Mouse (Mus musculus): ENCODE data around the gene Mrps22. TPM values are rescaled to one million over a fixed set of nuclear protein-coding genes. Genes with fewer than 3 reads are reported as not detected.

Gene Mrps22
- 58.8 and 70.1 TPM in 2 replicates for polyA plus RNA-seq (2015; fragmentation: Nextera tagmentation; extraction: Ambion mirVana)

DNA sequence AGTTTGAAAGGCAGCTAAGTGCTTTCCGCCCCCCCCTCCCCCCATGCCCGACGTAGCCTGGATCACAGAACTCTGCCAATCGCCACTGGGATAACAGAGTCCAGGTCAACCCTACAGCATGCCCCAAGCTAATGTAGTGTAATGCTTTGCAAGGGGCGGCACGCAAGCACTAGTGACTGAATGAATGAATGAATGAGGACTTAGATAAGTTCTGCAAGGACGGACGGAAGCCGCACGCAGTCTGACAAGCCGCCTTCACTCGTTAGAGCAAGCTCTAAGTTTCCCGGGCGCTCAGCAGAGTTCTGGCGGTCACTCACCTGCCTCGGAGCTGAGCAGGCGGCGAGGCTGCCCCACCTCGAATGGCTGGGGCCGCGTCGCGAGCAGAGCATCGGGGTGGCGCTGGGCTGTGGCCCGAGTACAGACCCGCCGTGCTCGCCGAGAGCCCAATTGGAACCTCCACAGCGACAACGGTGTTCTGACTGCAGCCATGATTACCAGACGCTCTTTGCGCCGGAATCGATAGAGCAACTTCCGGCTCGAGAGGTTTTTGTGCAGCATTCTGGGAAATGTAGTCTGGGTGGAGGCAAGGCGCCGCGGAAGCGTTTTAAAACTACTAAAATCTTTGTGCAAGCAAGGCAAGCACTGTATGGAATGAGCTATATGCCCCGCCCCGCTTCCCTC lies at the start of gene Mrps22:
Mrps22 (minus strand) TSS at position 505 of the 681 bp plus-strand sequence.
- H3K36me3 ChIP-seq, result peaks cover 27% of the 10 kb centered on the region
- peaks cover 18% of the 10 kb centered on the region for H3K4me1 ChIP-seq (replicated peaks)
- WGBS, result under 1% methylated on average over 44 of the region's 44 CpGs
- peak within 1 kb of the TSS; percentile 95 for H3K4me3 ChIP-seq
- peak within 1 kb of the TSS; percentile 84 for H3K9ac ChIP-seq
- peak within 1 kb of the TSS; percentile 96 for H3K4me2 ChIP-seq
- no peaks in the 10 kb centered on the region for H3K9me3 ChIP-seq
- peak within 1 kb of the TSS; percentile 13; the same call in 1 of the 2 replicates for H3K27ac ChIP-seq (replicated peaks)
- ATAC-seq (ENCODE audit: low read depth), result peak; percentile 94
- H3K27me3 ChIP-seq, result no peaks in the 10 kb centered on the region

- Histone ChIP-seq H3K4me2 (no peak overlapping the region), H3K9ac (no peak overlapping the region), H3K27me3 (no peaks in the 10 kb centered on the region), H3K4me3 (no peak overlapping the region), H3K4me1 (replicated peaks) (no peaks in the 10 kb centered on the region), H3K36me3 (no peaks in the 10 kb centered on the region), H3K27ac (replicated peaks) (no peak overlapping the region), H3K9me3 (no peaks in the 10 kb centered on the region)
- ATAC-seq (ENCODE audit: low read depth), result no peak
- 70% methylated on average over 8 of the region's 8 CpGs for WGBS
Measured at GRCm38 (mm10) chr9:98650547-98650946, 49.1 kb upstream of the Mrps22 start.

DNA sequence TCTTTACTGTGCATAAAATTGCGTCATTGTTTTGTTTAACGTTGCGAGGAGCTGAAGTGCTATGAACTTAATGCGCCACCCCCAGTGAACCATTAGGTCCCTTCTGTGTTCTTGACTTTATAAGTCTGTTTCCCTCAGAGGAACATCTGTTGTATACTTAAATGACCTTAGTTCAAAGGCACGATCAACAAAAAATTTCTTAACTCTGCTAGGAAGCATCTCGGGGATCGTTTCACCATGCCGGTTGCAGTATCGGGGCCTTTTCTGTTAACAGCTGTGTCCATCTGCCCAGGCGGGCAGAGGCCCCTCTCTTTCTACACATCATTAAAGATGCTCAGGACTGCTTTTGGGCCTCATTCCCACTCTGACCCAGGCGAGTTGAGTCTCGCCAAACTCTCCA lies 46.0 kb upstream of the Mrps22 start:
- no peak for ATAC-seq (ENCODE audit: low read depth)
- no peak overlapping the region for H3K27ac ChIP-seq (replicated peaks)
- H3K9me3 ChIP-seq, result no peaks in the 10 kb centered on the region
- H3K36me3 ChIP-seq, result no peaks in the 10 kb centered on the region
- H3K4me2 ChIP-seq, result no peak overlapping the region
- H3K9ac ChIP-seq, result no peak overlapping the region
- H3K4me1 ChIP-seq (replicated peaks), result no peaks in the 10 kb centered on the region
- WGBS, result 47% methylated on average over 12 of the region's 12 CpGs
- H3K4me3 ChIP-seq, result no peak overlapping the region
- no peaks in the 10 kb centered on the region for H3K27me3 ChIP-seq

DNA sequence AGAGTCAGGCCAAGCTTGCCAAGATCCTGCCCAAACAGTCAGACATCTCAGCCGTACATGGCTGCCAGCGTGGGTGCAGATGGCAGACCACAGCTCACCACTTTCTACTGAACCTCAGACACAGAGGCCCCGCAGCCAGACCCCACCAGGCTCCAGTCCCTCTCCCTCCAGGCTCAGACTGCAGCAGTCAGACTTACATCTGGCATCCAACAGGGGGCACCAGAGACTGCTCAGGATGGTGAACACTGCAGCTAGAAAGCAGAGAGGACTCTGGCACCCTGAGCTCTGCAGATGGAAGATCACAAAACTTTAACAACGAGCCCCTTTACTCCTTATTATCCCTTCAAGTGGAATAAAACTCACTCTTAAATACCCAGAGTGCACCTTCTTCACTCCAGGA lies 44.3 kb upstream of the Mrps22 start:
- H3K36me3 ChIP-seq, result no peaks in the 10 kb centered on the region
- peak; percentile 80 for ATAC-seq (ENCODE audit: low read depth)
- 39% methylated on average over 4 of the region's 4 CpGs for WGBS
- H3K9me3 ChIP-seq, result no peaks in the 10 kb centered on the region
- no peak overlapping the region for H3K27ac ChIP-seq (replicated peaks)
- no peaks in the 10 kb centered on the region for H3K4me1 ChIP-seq (replicated peaks)
- H3K9ac ChIP-seq, result no peak overlapping the region
- H3K4me3 ChIP-seq, result no peak overlapping the region
- H3K27me3 ChIP-seq, result no peaks in the 10 kb centered on the region
- no peak overlapping the region for H3K4me2 ChIP-seq

- WGBS, result 80% methylated on average over 6 of the region's 6 CpGs
- H3K4me2 ChIP-seq, result no peak overlapping the region
- no peaks in the 10 kb centered on the region for H3K27me3 ChIP-seq
- no peak overlapping the region for H3K9ac ChIP-seq
- H3K36me3 ChIP-seq, result no peaks in the 10 kb centered on the region
- H3K27ac ChIP-seq (replicated peaks), result no peak overlapping the region
- no peak for ATAC-seq (ENCODE audit: low read depth)
- no peaks in the 10 kb centered on the region for H3K9me3 ChIP-seq
- H3K4me3 ChIP-seq, result no peak overlapping the region
- no peaks in the 10 kb centered on the region for H3K4me1 ChIP-seq (replicated peaks)
Measured at GRCm38 (mm10) chr9:98642126-98642525, 40.7 kb upstream of the Mrps22 start.

- WGBS, result 77% methylated on average over 13 of the region's 13 CpGs
- ATAC-seq (ENCODE audit: low read depth), result peak; percentile 19; the same call in 1 of the 2 replicates
- no peaks in the 10 kb centered on the region; the same call in 1 of the 2 replicates for H3K27me3 ChIP-seq
Measured at GRCm38 (mm10) chr9:98633287-98634162, 32.1 kb upstream of the Mrps22 start.

GRCm38 (mm10) chr9:98628480-98628879 lies 27.0 kb upstream of the Mrps22 start:
- Histone ChIP-seq H3K9ac (no peak overlapping the region), H3K4me2 (no peak overlapping the region), H3K36me3 (no peaks in the 10 kb centered on the region), H3K4me3 (no peak overlapping the region), H3K4me1 (replicated peaks) (peaks cover 6% of the 10 kb centered on the region; the same call in 1 of the 2 replicates), H3K27me3 (no peaks in the 10 kb centered on the region; the same call in 1 of the 2 replicates), H3K27ac (replicated peaks) (no peak overlapping the region), H3K9me3 (no peaks in the 10 kb centered on the region)
- ATAC-seq (ENCODE audit: low read depth), result no peak
- 42% methylated on average over 3 of the region's 3 CpGs for WGBS

More at GRCm38 (mm10) chr9:98633287-98634162, 32.1 kb upstream of the Mrps22 start:
- no peak overlapping the region for H3K9ac ChIP-seq
- no peaks in the 10 kb centered on the region for H3K9me3 ChIP-seq
- no peak overlapping the region for H3K4me2 ChIP-seq
- 0 out of 2 replicates have a peak overlapping the region, but pooled peaks have one; percentile 13 for H3K27ac ChIP-seq (replicated peaks)
- H3K4me1 ChIP-seq (replicated peaks), result peaks cover 10% of the 10 kb centered on the region; the same call in 1 of the 2 replicates
- no peak overlapping the region for H3K4me3 ChIP-seq
- H3K36me3 ChIP-seq, result no peaks in the 10 kb centered on the region

DNA sequence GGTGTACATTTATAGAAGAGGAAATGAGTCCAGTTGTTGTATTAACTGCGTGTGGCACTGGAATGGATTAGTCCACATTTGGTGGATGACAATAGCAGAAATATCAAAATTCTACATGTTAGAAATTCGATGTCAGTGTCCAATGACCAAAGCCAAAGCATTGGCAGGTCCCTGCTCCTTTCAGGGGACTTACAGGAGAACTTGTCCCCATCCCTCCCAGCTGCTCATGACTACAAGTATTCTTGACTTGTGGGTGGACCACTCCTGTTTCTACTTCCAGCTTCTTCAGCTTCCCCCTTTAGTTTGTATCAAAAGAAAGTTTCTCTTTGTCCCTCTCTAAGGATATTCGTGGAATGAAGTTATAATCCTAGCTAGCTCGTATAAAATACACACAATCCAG lies 3.4 kb upstream of the Mrps22 start:
- 79% methylated on average over 4 of the region's 4 CpGs for WGBS
- no peak for ATAC-seq (ENCODE audit: low read depth)
- no peak overlapping the region for H3K4me3 ChIP-seq

GRCm38 (mm10) chr9:98601837-98602359 lies 438 bp upstream of the Mrps22 start:
- Histone ChIP-seq H3K9ac (peak overlapping the region; percentile 50; the same call in 1 of the 2 replicates), H3K4me2 (peak overlapping the region; percentile 96), H3K4me3 (peak overlapping the region; percentile 95), H3K9me3 (no peaks in the 10 kb centered on the region), H3K4me1 (replicated peaks) (peaks cover 18% of the 10 kb centered on the region), H3K27me3 (no peaks in the 10 kb centered on the region), H3K27ac (replicated peaks) (no peak overlapping the region), H3K36me3 (peaks cover 21% of the 10 kb centered on the region)
- WGBS, result 55% methylated on average over 11 of the region's 11 CpGs
- peak; percentile 24 for ATAC-seq (ENCODE audit: low read depth)

More for the DNA sequence above, 3.4 kb upstream of the Mrps22 start:
- Histone ChIP-seq H3K4me2 (no peak overlapping the region), H3K36me3 (no peaks in the 10 kb centered on the region), H3K27ac (replicated peaks) (no peak overlapping the region), H3K27me3 (0 out of 2 replicates have a peak, but pooled peaks cover 3% of the 10 kb centered on the region), H3K9ac (no peak overlapping the region), H3K4me1 (replicated peaks) (peaks cover 16% of the 10 kb centered on the region), H3K9me3 (no peaks in the 10 kb centered on the region)

GRCm38 (mm10) chr9:98600094-98600493 lies 1.4 kb downstream of the Mrps22 start:
- H3K9ac ChIP-seq, result no peak overlapping the region
- H3K27ac ChIP-seq (replicated peaks), result no peak overlapping the region
- peaks cover 18% of the 10 kb centered on the region for H3K4me1 ChIP-seq (replicated peaks)
- ATAC-seq (ENCODE audit: low read depth), result no peak
- H3K4me2 ChIP-seq, result peak overlapping the region; percentile 96; the same call in 1 of the 2 replicates
- H3K9me3 ChIP-seq, result no peaks in the 10 kb centered on the region
- 93% methylated on average over 6 of the region's 6 CpGs for WGBS
- peaks cover 38% of the 10 kb centered on the region for H3K36me3 ChIP-seq
- H3K4me3 ChIP-seq, result peak overlapping the region; percentile 95
- no peaks in the 10 kb centered on the region for H3K27me3 ChIP-seq

- H3K4me1 ChIP-seq (replicated peaks), result no peaks in the 10 kb centered on the region
- H3K36me3 ChIP-seq, result peaks cover 90% of the 10 kb centered on the region
- no peak for ATAC-seq (ENCODE audit: low read depth)
- no peak overlapping the region for H3K4me2 ChIP-seq
- WGBS, result 92% methylated on average over 4 of the region's 4 CpGs
- H3K9me3 ChIP-seq, result no peaks in the 10 kb centered on the region
- H3K9ac ChIP-seq, result no peak overlapping the region
- no peak overlapping the region for H3K4me3 ChIP-seq
- no peak overlapping the region for H3K27ac ChIP-seq (replicated peaks)
- H3K27me3 ChIP-seq, result no peaks in the 10 kb centered on the region
Measured at GRCm38 (mm10) chr9:98583852-98584251, 17.6 kb downstream of the Mrps22 start.

Measured in neural tube, embryonic 13.5 days (tissue).